Mouse (Mus musculus) neural tube, embryonic 12.5 days (tissue): Measurements from ENCODE around the gene Prr12. TPM values are rescaled to one million over a fixed set of nuclear protein-coding genes. Genes with fewer than 3 reads are reported as not detected.

ENCODE experiments used
- ATAC-seq: fragments of 200-750 bp; cut with Nextera tagmentation; 2 replicates; pipeline ENCODE4 v1.8.0; 2017; ENCODE audit warnings: low read depth, mild to moderate bottlenecking, moderate TSS enrichment, moderate library complexity; ENCODE audit not compliant: low FRiP score
- H3K27ac ChIP-seq: fragments of 300-500 bp; sonication (generic); 2 replicates; pipeline ENCODE4 v1.5.1; 2016
- H3K27me3 ChIP-seq: fragments of 300-500 bp; sonication (generic); replicated peaks from 2 replicates; pipeline ENCODE4 v1.6.1; 2016; ENCODE audit warnings: mild to moderate bottlenecking
- H3K36me3 ChIP-seq: fragments of 300-500 bp; sonication (generic); 2 replicates; pipeline ENCODE4 v1.6.1; 2016; ENCODE audit warnings: mild to moderate bottlenecking
- H3K4me1 ChIP-seq: fragments of 300-500 bp; sonication (generic); 2 replicates; pipeline ENCODE4 v1.6.1; 2016
- H3K4me2 ChIP-seq: fragments of 300-500 bp; sonication (generic); replicated peaks from 2 replicates; pipeline ENCODE4 v1.6.1; 2016; ENCODE audit warnings: mild to moderate bottlenecking
- H3K4me3 ChIP-seq: fragments of 300-500 bp; sonication (generic); 2 replicates; pipeline ENCODE4 v1.5.1; 2016
- H3K9ac ChIP-seq: fragments of 300-500 bp; sonication (generic); 2 replicates; pipeline ENCODE4 v1.6.1; 2016; ENCODE audit warnings: mild to moderate bottlenecking
- H3K9me3 ChIP-seq: fragments of 300-500 bp; sonication (generic); 2 replicates; pipeline ENCODE4 v1.6.1; 2016; ENCODE audit warnings: mild to moderate bottlenecking
- WGBS: fragments of 180-500 bp; shearing (Covaris S2); methylation state at CpG from one replicate; pipeline ENCODE4 v1.1.7; 2016; 5-methylcytosine and 5-hydroxymethylcytosine counted together
- polyA plus RNA-seq: library from polyadenylated mRNA; unstranded; fragments of >200 nt; fragmentation: Nextera tagmentation; extraction: Ambion mirVana; gene quantifications from 2 replicates; pipeline ENCODE4 v1.2.1, GENCODE M21; 2016

The Prr12 gene
- polyA plus RNA-seq, 1 experiment from 2014 or later = 11.8 TPM

DNA sequence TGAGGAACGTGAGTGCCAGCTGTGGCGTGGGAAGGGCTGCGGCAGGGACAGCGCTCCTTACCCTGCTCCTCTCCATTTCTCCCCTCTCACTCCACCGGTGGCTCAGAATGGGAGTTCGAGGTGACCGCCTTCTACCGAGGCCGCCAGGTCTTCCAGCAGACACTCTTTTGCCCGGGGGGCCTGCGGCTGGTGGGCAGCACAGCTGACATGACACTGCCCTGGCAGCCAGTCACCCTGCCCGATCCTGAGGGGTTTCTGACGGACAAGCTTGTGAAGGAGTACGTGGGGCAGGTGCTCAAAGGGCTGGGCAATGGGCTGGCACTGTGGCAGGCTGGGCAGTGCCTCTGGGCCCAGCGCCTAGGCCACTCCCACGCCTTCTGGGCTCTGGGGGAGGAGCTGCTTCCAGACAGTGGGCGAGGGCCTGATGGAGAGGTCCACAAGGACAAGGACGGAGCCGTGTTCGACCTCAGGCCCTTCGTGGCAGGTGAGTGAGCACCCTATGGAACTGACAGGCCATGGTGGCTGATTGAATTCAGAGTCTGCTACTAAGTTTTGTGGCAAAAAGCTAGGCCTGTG, 52.1 kb downstream of the Prr12 start:
- Histone ChIP-seq H3K9ac (no peak overlapping the region), H3K4me1 (peaks cover 32% of the 10 kb centered on the region)
- WGBS = 88% methylated on average over 21 of the region's 21 CpGs

DNA sequence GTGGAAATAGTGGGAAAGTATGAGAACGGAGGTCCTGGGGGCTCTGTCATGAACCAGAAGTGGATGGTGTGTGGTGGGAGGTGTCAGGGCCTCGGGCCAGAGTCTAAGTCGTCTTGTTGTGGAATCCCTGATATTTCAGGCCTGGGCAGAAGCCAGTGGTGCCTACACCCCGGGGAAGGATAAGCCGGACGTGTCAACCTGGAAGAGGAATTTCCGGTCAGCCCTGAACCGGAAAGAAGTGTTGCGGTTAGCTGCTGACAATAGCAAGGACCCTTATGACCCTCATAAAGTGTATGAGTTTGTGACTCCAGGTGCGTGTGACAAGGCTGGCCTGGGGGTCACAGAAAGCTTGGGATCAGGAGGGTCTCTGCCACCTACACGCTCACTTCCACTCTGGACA, 52.9 kb downstream of the Prr12 start:
- no peak for ATAC-seq
- H3K27me3 ChIP-seq = no peaks in the 10 kb centered on the region
- peak overlapping the region; percentile 14; the same call in 1 of the 2 replicates for H3K4me2 ChIP-seq
- H3K27ac ChIP-seq = no peak overlapping the region
- 81% methylated on average over 11 of the region's 11 CpGs for WGBS
- H3K36me3 ChIP-seq = peaks cover 65% of the 10 kb centered on the region
- no peak overlapping the region for H3K9ac ChIP-seq
- H3K4me1 ChIP-seq = peaks cover 31% of the 10 kb centered on the region
- H3K4me3 ChIP-seq = no peak overlapping the region
- H3K9me3 ChIP-seq = no peaks in the 10 kb centered on the region

More for the DNA sequence above, 52.1 kb downstream of the Prr12 start:
- H3K9me3 ChIP-seq = no peaks in the 10 kb centered on the region
- H3K36me3 ChIP-seq = peaks cover 65% of the 10 kb centered on the region
- no peaks in the 10 kb centered on the region for H3K27me3 ChIP-seq
- ATAC-seq = no peak
- H3K4me3 ChIP-seq = no peak overlapping the region
- no peak overlapping the region for H3K27ac ChIP-seq
- H3K4me2 ChIP-seq = no peak overlapping the region

DNA sequence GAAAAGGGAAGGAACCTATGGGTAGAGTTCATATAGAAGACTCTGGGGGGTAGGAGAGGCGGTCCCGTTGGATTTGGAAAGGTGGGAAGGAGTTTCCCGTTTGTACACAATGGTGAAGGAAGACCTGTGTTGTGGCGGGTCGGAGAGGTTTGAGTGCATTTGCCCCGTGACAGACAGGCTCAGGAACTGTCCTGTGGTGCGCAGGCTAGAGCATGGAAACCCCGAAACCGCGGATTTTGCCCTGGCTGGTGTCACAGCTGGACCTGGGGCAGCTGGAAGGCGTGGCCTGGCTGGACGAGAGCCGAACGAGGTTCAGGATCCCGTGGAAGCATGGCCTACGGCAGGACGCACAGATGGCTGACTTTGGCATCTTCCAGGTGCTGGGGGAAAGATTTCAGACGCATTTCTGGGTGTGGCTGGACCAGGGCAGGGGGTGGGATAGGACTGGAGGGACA, 54.2 kb downstream of the Prr12 start, which contains the start of gene Bcl2l12:
Bcl2l12 (minus strand) TSS at position 212 of the 455 bp plus-strand sequence.
- ATAC-seq = no peak
- Histone ChIP-seq H3K4me2 (peak within 1 kb of the TSS; percentile 77), H3K27me3 (no peaks in the 10 kb centered on the region), H3K36me3 (peaks cover 65% of the 10 kb centered on the region), H3K9me3 (no peaks in the 10 kb centered on the region), H3K4me1 (peaks cover 31% of the 10 kb centered on the region), H3K27ac (peak within 1 kb of the TSS; percentile 37; the same call in 1 of the 2 replicates), H3K4me3 (peak within 1 kb of the TSS; percentile 60), H3K9ac (peak within 1 kb of the TSS; percentile 71)
- 6% methylated on average over 18 of the region's 18 CpGs for WGBS

DNA sequence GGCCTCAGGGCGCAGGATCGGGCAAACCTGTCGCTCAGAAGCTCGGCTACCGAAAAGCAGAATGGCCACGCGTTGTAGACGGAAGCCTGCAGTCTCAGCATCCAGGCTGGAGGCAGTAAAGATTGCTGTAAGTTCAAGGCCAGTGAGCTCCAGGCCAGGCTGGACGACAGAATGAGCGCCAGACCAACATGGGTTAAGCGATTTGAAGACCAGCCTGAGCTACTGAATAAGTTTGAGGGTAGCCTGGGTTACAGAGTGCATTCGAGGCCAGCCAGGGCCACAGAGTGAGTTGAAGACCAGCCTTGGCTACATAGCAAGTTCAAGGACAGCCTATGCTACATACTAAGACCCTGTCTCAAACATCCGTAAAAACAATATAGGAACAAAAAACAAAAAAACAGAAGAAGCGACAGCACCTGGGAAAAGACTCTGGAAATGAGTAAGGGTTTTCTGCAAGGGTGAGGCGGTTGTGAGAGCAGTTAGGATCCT, 54.7 kb downstream of the Prr12 start:
- H3K36me3 ChIP-seq = peaks cover 65% of the 10 kb centered on the region

DNA sequence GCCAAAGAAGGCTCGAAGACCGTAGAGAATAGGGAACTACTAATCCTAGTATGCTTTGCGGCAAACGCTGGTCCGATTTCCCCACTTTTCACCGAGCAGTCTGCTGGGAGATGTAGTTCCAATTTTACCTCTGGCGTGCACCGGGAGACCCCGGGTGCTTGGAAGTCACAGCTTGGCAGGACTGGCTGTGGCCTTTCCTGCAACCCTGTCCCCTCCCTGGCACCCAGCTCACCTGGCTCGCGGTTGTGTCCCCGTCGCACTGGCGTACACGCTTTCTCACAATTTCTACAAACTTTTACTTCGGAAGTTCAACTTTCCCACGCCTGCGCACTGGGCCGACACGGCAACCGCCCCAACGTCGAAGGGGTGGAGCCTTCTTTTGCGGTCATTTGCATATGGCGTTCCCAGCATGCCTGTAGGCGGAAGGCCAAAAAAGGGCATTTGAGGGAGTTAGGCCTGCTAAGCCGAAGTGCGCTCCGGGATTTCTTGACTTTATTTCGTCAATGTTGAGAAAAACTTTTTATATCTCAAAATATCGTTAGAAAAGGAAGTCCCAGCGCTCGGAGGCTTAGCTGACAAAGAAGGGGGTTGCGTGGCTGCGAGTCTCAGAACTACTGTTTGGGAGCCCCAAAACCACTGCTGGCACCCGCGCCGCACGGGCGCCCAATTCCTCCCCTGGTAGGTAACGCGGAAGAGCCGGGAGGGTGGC, 55.3 kb downstream of the Prr12 start, which contains the start of gene Irf3:
Irf3 (plus strand) TSS at position 418 of the 709 bp plus-strand sequence.
- Histone ChIP-seq H3K4me2 (peak within 1 kb of the TSS; percentile 77), H3K4me1 (peaks cover 31% of the 10 kb centered on the region), H3K9ac (peak within 1 kb of the TSS; percentile 71), H3K9me3 (no peaks in the 10 kb centered on the region), H3K4me3 (peak within 1 kb of the TSS; percentile 60), H3K27me3 (no peaks in the 10 kb centered on the region), H3K36me3 (peaks cover 65% of the 10 kb centered on the region), H3K27ac (peak within 1 kb of the TSS; percentile 37; the same call in 1 of the 2 replicates)
- peak; percentile 91 for ATAC-seq
- WGBS = under 1% methylated on average over 43 of the region's 43 CpGs

More for the DNA sequence above, 54.7 kb downstream of the Prr12 start:
- H3K9me3 ChIP-seq = no peaks in the 10 kb centered on the region
- peaks cover 31% of the 10 kb centered on the region for H3K4me1 ChIP-seq
- 5% methylated on average over 15 of the region's 15 CpGs for WGBS
- H3K9ac ChIP-seq = peak overlapping the region; percentile 71
- no peak; the same call in 1 of the 2 replicates for ATAC-seq
- H3K27me3 ChIP-seq = no peaks in the 10 kb centered on the region
- H3K4me3 ChIP-seq = peak overlapping the region; percentile 60
- H3K4me2 ChIP-seq = peak overlapping the region; percentile 77
- peak overlapping the region; percentile 37; the same call in 1 of the 2 replicates for H3K27ac ChIP-seq

DNA sequence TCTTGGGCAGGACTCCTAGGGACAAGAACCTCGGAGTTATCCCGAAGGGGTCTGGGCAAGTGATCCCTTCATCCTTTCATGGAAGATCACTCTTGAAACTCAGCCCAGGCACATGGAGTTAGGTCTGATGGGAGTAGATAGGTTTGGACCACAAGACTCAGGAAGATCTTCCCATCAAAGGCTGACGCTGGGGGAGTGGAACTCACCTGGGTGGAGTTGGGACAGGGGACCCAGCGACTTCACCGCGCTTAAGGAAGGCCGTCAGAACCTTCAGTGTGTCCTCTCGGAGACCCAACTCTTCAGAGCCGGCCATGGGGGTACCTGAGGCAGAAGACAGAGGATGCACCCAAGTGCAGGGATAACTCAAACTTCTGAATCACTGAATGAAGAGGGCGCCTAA, 56.0 kb downstream of the Prr12 start:
- no peaks in the 10 kb centered on the region for H3K9me3 ChIP-seq
- whole genome bisulfite sequencing = 16% methylated on average over 10 of the region's 10 CpGs
- H3K9ac ChIP-seq = peak overlapping the region; percentile 58
- no peaks in the 10 kb centered on the region for H3K27me3 ChIP-seq
- H3K27ac ChIP-seq = no peak overlapping the region
- H3K4me3 ChIP-seq = peak overlapping the region; percentile 60
- H3K4me1 ChIP-seq = peaks cover 31% of the 10 kb centered on the region
- H3K36me3 ChIP-seq = peaks cover 65% of the 10 kb centered on the region
- no peak for ATAC-seq
- H3K4me2 ChIP-seq = peak overlapping the region; percentile 77

DNA sequence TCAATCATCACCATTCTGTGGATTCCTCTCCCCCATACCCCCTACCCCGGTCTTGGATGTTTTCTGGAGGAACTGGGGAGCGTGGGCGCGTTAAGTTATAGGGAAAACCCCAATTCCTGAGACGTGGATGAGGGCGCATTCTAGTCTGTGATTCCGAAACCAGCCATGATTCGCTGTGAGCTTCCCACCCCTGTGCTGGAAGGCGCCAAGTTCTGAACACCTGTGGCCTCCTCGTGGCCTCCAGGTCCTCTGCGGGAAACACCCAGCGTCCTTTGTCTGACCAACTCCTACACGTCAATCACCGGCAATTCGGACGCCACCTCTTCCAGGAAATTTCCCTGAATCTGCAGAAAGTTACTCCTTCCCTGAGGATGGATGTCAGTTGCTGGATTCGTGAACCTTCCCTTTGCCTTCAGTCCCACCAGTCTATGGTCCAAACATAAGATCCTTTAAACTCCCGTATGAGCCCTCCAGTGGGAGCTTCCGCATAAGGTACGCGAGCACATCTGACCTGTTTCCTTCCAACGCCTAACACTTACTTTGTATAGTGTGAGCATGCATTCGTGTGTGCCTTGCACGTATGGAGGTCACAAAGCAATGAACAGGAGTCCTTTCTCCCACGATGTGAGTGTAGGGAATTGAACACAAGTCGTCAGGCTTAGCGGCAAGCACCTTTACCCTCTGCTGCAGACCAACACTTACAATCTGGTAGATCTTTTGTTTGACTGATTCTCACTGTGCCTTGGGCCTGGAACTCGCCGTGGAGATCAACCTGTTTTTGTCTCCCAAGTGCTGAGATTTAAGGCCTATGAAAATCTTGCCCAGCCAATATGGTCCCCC, 65.6 kb downstream of the Prr12 start:
- Histone ChIP-seq H3K4me1 (peaks cover 30% of the 10 kb centered on the region), H3K27ac (peak overlapping the region; percentile 79), H3K4me3 (peak overlapping the region; percentile 56), H3K9me3 (no peaks in the 10 kb centered on the region), H3K9ac (peak overlapping the region; percentile 74), H3K36me3 (peaks cover 26% of the 10 kb centered on the region), H3K27me3 (no peaks in the 10 kb centered on the region), H3K4me2 (peak overlapping the region; percentile 71)
- peak; percentile 37 for ATAC-seq
- WGBS = under 1% methylated on average over 29 of the region's 29 CpGs

DNA sequence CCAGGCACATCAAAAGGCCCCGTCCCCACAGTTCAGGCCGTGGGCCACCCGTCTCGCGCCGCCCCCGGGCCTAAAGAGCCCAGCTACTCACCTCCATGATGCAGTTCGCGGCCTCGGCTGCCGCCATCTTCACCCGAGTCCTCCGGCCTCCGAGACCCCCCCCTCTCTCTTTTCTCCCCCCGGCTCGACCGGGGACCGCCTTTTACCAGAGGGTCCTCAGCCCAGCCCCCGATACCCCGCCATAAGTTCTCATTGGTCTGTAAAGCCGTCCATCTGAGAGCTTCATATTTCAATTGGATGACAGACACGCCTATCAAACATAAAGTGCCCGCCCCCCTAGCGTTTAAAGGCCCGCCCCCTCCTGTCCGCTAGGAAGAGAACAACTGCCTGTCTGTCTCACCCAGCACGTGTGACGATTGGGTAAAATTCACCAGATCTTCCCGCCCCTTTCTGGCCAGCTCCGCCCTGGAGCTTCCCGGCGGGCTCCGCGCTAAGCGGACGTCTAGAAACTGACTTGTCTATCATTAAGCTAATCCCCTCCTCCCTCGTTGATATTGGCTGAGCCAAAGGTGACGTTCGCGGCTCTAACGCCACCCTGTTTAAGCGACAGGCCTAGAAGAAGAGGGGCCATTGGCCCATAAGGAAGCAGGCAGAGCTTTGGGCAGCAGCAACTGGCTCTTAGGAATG, 66.3 kb downstream of the Prr12 start, which contains the start of gene Prmt1:
Prmt1 (minus strand) TSS at position 377 of the 687 bp plus-strand sequence.
- ATAC-seq = peak; percentile 95
- peak within 1 kb of the TSS; percentile 71 for H3K4me2 ChIP-seq
- H3K27me3 ChIP-seq = no peaks in the 10 kb centered on the region
- no peaks in the 10 kb centered on the region for H3K9me3 ChIP-seq
- H3K4me3 ChIP-seq = peak within 1 kb of the TSS; percentile 88
- H3K4me1 ChIP-seq = peaks cover 30% of the 10 kb centered on the region
- under 1% methylated on average over 42 of the region's 42 CpGs for WGBS
- H3K27ac ChIP-seq = peak within 1 kb of the TSS; percentile 79
- peaks cover 26% of the 10 kb centered on the region for H3K36me3 ChIP-seq
- H3K9ac ChIP-seq = peak within 1 kb of the TSS; percentile 95

DNA sequence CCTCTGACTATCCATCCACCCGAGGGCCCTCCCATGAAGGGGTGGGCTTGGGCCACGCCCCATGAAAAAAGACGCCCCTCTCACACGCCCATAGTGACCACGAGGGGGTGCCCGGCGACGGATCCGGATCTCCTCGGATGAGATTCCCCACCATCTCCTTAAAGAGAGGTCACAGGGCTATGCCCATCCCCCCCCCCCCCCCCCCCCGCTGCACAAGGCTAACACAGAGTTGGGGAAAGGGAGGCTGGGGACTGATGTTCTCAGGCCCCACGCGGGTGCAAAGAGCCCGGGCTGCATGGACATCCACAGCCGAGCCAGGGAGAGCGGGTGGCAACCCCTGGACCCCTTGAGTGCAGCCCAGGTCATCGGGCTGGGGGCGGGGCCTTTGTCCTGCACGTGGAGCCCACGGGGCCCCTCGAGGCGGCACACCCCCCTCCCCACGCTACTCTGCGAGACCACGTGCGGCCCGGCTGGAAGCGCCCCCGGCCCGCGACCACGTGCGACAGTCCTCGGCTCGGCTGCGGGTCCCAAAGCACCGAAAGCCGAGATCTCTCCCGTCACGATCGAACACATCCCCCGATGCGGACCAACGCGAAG, 67.0 kb downstream of the Prr12 start:
- under 1% methylated on average over 44 of the region's 45 CpGs for WGBS
- H3K36me3 ChIP-seq = peaks cover 30% of the 10 kb centered on the region
- peak overlapping the region; percentile 88 for H3K4me3 ChIP-seq
- H3K9me3 ChIP-seq = no peaks in the 10 kb centered on the region
- peak overlapping the region; percentile 71 for H3K4me2 ChIP-seq
- no peaks in the 10 kb centered on the region for H3K27me3 ChIP-seq
- H3K9ac ChIP-seq = peak overlapping the region; percentile 95
- H3K4me1 ChIP-seq = peaks cover 30% of the 10 kb centered on the region
- ATAC-seq = peak; percentile 18
- H3K27ac ChIP-seq = peak overlapping the region; percentile 78

DNA sequence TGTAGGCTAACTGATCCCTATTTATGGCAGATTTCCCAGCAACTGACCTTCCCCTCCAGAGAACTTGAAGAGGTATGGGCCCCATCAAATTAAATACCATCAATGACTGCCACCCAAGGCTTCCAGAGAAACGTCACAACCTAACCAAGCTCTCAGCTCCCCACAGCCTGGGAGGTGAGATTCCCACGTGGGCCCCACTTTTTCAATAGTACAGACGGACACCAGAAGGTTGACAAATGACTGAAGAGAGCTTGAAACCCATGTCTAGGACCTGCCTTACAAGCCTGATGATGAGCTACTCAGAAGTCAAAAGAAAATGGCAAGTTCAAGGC, 67.9 kb downstream of the Prr12 start:
- Histone ChIP-seq H3K9me3 (no peaks in the 10 kb centered on the region), H3K4me1 (peaks cover 30% of the 10 kb centered on the region), H3K4me2 (peak overlapping the region; percentile 71), H3K27ac (no peak overlapping the region), H3K27me3 (no peaks in the 10 kb centered on the region), H3K36me3 (peaks cover 36% of the 10 kb centered on the region), H3K4me3 (peak overlapping the region; percentile 88), H3K9ac (peak overlapping the region; percentile 33; the same call in 1 of the 2 replicates)
- ATAC-seq = no peak
- WGBS = 43% methylated on average over 3 of the region's 3 CpGs
